Mouse (Mus musculus) lung, embryonic 14.5 days (tissue): Measurements from ENCODE around the gene Tor2a. TPM values are rescaled to one million over a fixed set of nuclear protein-coding genes. Genes with fewer than 3 reads are reported as not detected.

ENCODE experiments used
- ATAC-seq: fragments of 200-750 bp; cut with Nextera tagmentation; 2 replicates; pipeline ENCODE4 v1.8.0; 2017; ENCODE audit warnings: mild to moderate bottlenecking, moderate TSS enrichment, moderate library complexity; ENCODE audit not compliant: insufficient read depth
- DNase-seq: peaks from one replicate; pipeline ENCODE4 v3.0.0-alpha.2; 2015
- H3K27ac ChIP-seq: fragments of 300-500 bp; sonication (generic); 2 replicates; pipeline ENCODE4 v1.5.1; 2014; ENCODE audit warnings: low read depth, mild to moderate bottlenecking, moderate library complexity
- H3K27me3 ChIP-seq: fragments of 300-500 bp; sonication (generic); 2 replicates; pipeline ENCODE4 v1.6.1; 2014; ENCODE audit warnings: low read length, control low read depth; ENCODE audit not compliant: insufficient read depth
- H3K36me3 ChIP-seq: fragments of 300-500 bp; sonication (generic); 2 replicates; pipeline ENCODE4 v1.6.1; 2014; ENCODE audit warnings: control low read depth; ENCODE audit not compliant: insufficient read depth
- H3K4me1 ChIP-seq: fragments of 300-500 bp; sonication (generic); 2 replicates; pipeline ENCODE4 v1.6.1; 2014; ENCODE audit warnings: antibody characterized with exemption, control low read depth; ENCODE audit not compliant: insufficient read depth
- H3K4me2 ChIP-seq: fragments of 300-500 bp; sonication (generic); 2 replicates; pipeline ENCODE4 v1.6.1; 2014; ENCODE audit warnings: mild to moderate bottlenecking
- H3K4me3 ChIP-seq: fragments of 300-500 bp; sonication (generic); 2 replicates; pipeline ENCODE4 v1.5.1; 2014; ENCODE audit warnings: low read depth, low read length
- H3K9ac ChIP-seq: fragments of 300-500 bp; sonication (generic); 2 replicates; pipeline ENCODE4 v1.6.1; 2014
- H3K9me3 ChIP-seq: fragments of 300-500 bp; sonication (generic); 2 replicates; pipeline ENCODE4 v1.6.1; 2016; ENCODE audit warnings: low read depth, low read length, control low read depth
- CTCF ChIP-seq: IDR thresholded peaks from 2 replicates; pipeline ENCODE4 v1.5.1; 2016; ENCODE audit warnings: antibody characterized with exemption, low read depth
- WGBS: fragments of 180-500 bp; shearing (Covaris S2); extraction: QIAGEN DNeasy Blood & Tissue Kit; methylation state at CpG from one replicate; pipeline ENCODE4 v1.1.7; 2014; 5-methylcytosine and 5-hydroxymethylcytosine counted together
- polyA plus RNA-seq: library from polyadenylated mRNA; unstranded; fragments of >200 nt; fragmentation: Nextera tagmentation; extraction: Ambion mirVana; gene quantifications from 2 replicates; pipeline ENCODE4 v1.2.1, GENCODE M21; 2014

Tor2a gene
- polyA plus RNA-seq, 1 experiment from 2014 or later = 71.0 TPM

DNA sequence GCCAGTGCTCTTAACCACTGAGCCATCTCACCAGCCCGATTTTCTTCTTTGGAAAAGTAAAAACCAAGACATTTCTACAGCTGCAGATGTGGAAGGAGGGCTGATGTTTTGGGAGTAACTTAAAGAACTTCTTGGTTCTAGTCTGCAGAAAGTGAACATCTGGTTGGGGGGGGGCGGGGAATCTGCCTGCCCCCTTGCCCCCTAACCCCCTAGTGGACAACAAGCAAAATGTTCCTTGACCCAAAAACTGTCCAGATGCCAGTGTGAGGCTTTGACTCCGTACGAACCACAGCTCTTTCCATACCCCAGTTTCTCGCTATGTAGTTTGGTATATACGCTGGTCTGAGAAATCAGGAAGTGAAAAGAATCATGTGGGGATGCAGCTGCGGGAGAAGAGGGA is 6.8 kb upstream of the Tor2a start:
- ATAC-seq = no peak
- H3K36me3 ChIP-seq = peaks cover 75% of the 10 kb centered on the region; the same call in 1 of the 2 replicates

DNA sequence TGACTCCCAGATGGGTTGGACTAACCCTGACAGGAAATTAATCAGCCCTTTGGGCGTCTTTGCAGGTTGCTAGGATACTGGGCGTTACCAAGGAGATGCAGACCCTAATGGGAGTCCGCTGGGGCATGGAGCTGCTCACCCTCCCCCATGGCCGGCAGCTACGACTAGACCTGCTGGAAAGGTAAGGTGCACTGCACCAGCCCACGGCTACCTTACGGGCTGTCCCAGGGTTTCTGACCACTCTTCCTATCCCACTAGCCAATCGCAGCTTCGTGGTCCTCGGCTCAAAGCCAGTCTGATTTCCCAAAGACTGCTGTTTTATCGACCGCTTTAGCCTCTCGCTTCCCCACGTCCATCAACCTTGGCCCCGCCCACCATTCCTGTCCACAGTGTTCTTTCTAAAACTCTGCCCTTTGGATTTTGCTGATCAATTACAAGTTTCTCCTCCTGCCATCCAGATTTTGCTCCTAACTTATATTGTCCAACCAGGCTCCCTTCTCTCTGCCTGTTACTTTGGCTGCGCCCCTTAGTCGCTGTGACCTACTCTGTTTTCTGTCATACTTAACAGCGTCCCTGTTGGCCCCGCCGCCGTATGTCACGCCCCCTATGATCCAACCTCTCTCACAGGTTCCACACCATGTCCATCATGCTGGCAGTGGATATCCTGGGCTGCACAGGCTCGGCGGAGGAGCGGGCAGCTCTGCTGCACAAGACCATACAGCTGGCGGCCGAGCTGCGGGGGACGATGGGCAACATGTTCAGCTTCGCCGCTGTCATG is 6.0 kb upstream of the Tor2a start:
- H3K27ac ChIP-seq = no peak overlapping the region
- peak overlapping the region; percentile 60 for H3K4me2 ChIP-seq
- H3K4me1 ChIP-seq = no peaks in the 10 kb centered on the region
- H3K9me3 ChIP-seq = no peaks in the 10 kb centered on the region
- H3K9ac ChIP-seq = peak overlapping the region; percentile 44
- peak; percentile 91 for ATAC-seq
- peak; percentile 75 for DNase-seq
- TF ChIP-seq CTCF = no peak
- H3K36me3 ChIP-seq = peaks cover 67% of the 10 kb centered on the region; the same call in 1 of the 2 replicates
- WGBS = 15% methylated on average over 31 of the region's 31 CpGs
- no peaks in the 10 kb centered on the region for H3K27me3 ChIP-seq
- H3K4me3 ChIP-seq = peak overlapping the region; percentile 34

More for the DNA sequence above, 6.8 kb upstream of the Tor2a start:
- Histone ChIP-seq H3K27ac (no peak overlapping the region), H3K4me2 (no peak overlapping the region), H3K9me3 (no peaks in the 10 kb centered on the region), H3K27me3 (no peaks in the 10 kb centered on the region), H3K4me1 (no peaks in the 10 kb centered on the region), H3K9ac (no peak overlapping the region), H3K4me3 (no peak overlapping the region)
- TF ChIP-seq CTCF = peak; percentile 26; the same call in 1 of the 2 replicates
- 66% methylated on average over 7 of the region's 7 CpGs for WGBS
- no peak for DNase-seq

DNA sequence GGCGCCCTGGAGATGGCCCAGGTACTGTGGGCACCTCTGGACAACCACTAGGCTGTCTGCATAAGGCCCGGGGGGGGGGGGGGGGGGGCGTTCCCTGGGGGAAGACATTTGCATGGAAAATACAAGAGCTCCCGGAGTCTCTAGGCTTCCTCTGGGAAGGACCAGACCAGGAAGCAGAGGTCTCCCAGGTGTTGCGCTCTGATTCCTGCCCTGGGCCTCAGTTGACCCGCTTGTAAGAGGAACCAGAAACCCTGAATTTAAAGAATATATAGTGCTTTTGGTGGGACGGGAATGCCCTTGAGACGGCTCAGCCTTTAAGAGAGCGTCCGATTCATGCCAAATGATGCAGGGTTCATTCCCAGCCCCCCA is 5.4 kb upstream of the Tor2a start:
- no peak for TF ChIP-seq CTCF
- no peaks in the 10 kb centered on the region for H3K9me3 ChIP-seq
- H3K36me3 ChIP-seq = peaks cover 62% of the 10 kb centered on the region; the same call in 1 of the 2 replicates
- DNase-seq = no peak
- peak overlapping the region; percentile 34 for H3K4me3 ChIP-seq
- peak overlapping the region; percentile 44; the same call in 1 of the 2 replicates for H3K9ac ChIP-seq
- peak overlapping the region; percentile 60 for H3K4me2 ChIP-seq
- 36% methylated on average over 9 of the region's 10 CpGs for WGBS
- no peak for ATAC-seq
- no peak overlapping the region for H3K27ac ChIP-seq
- H3K4me1 ChIP-seq = no peaks in the 10 kb centered on the region
- H3K27me3 ChIP-seq = no peaks in the 10 kb centered on the region

DNA sequence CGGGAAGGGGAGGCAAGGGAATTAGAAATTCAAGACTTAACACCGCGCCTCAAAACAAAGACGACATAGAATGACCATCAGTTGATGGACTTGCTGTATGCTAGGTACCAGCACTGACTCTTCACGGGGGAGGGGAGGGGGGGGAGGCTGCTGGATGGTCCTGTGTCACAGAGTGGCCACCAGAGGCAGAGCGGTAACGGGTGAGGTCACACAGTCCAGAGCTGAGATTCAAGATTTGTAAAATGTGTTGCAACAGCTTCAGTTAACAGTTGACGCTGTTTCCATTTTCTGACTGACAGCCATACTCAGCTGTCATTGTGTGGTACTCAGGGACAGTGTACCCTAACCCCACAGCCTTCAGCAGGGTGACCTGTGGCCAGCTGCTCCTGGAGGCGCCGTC is 4.9 kb upstream of the Tor2a start:
- DNase-seq = no peak
- H3K9ac ChIP-seq = no peak overlapping the region
- H3K27ac ChIP-seq = no peak overlapping the region
- 66% methylated on average over 10 of the region's 10 CpGs for WGBS
- H3K4me1 ChIP-seq = no peaks in the 10 kb centered on the region
- H3K27me3 ChIP-seq = no peaks in the 10 kb centered on the region
- no peak overlapping the region for H3K4me3 ChIP-seq
- peaks cover 56% of the 10 kb centered on the region; the same call in 1 of the 2 replicates for H3K36me3 ChIP-seq
- no peaks in the 10 kb centered on the region for H3K9me3 ChIP-seq
- no peak for ATAC-seq
- TF ChIP-seq CTCF = peak; percentile 40
- peak overlapping the region; percentile 60; the same call in 1 of the 2 replicates for H3K4me2 ChIP-seq

DNA sequence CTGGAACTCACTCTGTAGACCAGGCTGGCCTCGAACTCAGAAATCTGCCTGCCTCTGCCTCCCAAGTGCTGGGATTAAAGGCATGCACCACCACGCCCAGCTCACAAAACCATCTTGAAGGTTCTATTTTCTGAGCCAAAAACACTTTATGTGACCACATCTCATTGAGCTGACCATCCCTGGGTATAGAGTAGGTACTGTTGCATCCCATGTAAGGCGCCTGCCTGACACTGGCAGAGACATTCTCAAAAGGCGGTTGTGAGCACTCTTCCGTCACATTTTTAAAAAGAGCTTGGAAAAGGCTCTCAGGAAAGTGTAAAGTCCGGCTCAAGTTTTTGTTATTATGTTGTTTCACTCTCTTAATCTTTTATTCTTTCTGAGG is 369 bp upstream of the Tor2a start:
- ATAC-seq (peak; percentile 17; the same call in 1 of the 2 replicates), DNase-seq (no peak)
- no peak overlapping the region for H3K9ac ChIP-seq
- H3K27ac ChIP-seq = no peak overlapping the region
- peaks cover 43% of the 10 kb centered on the region for H3K36me3 ChIP-seq
- no peak overlapping the region; the same call in 1 of the 2 replicates for H3K4me2 ChIP-seq
- no peaks in the 10 kb centered on the region for H3K9me3 ChIP-seq
- 34% methylated on average over 6 of the region's 6 CpGs for WGBS
- H3K4me1 ChIP-seq = no peaks in the 10 kb centered on the region
- no peaks in the 10 kb centered on the region for H3K27me3 ChIP-seq
- TF ChIP-seq CTCF = no peak
- H3K4me3 ChIP-seq = peak overlapping the region; percentile 70

DNA sequence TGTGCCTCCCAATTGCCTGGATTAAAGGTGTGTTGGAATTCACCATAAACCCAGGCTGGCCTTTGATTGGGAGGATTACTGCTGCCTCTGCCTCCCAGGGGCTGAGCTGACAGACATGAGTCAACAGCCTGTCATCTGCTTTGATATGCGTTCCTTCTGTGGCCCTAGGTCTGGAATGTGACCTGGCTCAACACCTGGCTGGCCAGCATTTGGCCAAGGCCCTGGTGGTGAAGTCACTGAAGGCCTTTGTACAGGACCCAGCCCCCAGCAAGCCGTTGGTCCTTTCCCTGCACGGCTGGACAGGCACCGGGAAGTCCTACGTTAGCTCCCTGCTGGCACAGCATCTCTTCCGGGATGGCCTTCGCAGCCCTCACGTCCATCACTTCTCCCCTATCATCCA is 1.5 kb downstream of the Tor2a start:
- 59% methylated on average over 8 of the region's 8 CpGs for WGBS
- DNase-seq (no peak), ATAC-seq (no peak)
- H3K27me3 ChIP-seq = no peaks in the 10 kb centered on the region
- no peak overlapping the region for H3K27ac ChIP-seq
- TF ChIP-seq CTCF = no peak
- H3K36me3 ChIP-seq = peaks cover 44% of the 10 kb centered on the region
- H3K9me3 ChIP-seq = no peaks in the 10 kb centered on the region
- no peak overlapping the region for H3K9ac ChIP-seq
- no peak overlapping the region for H3K4me3 ChIP-seq
- H3K4me1 ChIP-seq = no peaks in the 10 kb centered on the region
- no peak overlapping the region for H3K4me2 ChIP-seq

DNA sequence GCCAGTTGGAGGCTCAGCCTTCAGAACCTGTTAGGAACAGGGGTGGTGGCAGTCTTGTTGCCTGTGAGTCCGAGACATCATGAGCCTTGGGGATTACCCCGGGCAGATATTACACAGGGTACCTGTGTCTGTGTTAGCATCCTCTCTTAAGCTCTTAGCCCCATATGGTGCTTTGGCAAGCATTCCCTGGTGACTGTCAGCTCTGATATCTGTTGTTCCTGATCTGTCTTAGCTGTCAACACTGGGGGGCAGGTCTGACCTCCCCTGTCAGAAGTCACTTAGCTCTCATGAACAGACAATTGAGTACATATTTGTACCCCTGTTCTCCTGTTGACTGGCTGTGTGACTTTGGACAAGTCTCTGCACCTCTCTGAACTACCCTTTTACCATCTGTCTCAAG is 2.0 kb downstream of the Tor2a start:
- ATAC-seq = no peak
- H3K4me1 ChIP-seq = no peaks in the 10 kb centered on the region
- H3K27me3 ChIP-seq = no peaks in the 10 kb centered on the region
- H3K9me3 ChIP-seq = no peaks in the 10 kb centered on the region
- DNase-seq = no peak
- no peak overlapping the region for H3K27ac ChIP-seq
- no peak for TF ChIP-seq CTCF
- H3K4me2 ChIP-seq = no peak overlapping the region
- WGBS = 87% methylated on average over 2 of the region's 2 CpGs
- no peak overlapping the region for H3K9ac ChIP-seq
- peaks cover 43% of the 10 kb centered on the region for H3K36me3 ChIP-seq
- H3K4me3 ChIP-seq = no peak overlapping the region
